Mouse (Mus musculus) Patski (cell line): Measurements from ENCODE around the gene Afdn. TPM values are rescaled to one million over a fixed set of nuclear protein-coding genes. Genes with fewer than 3 reads are reported as not detected.
"Not testable (repeated sequence)": the region's sequence is repeated elsewhere in the genome, so short reads cannot be mapped to it uniquely, and the experiment has no call there.

Experiments
- ATAC-seq: fragments of 100-300 bp; one replicate; pipeline ENCODE4 v1.8.0; 2021
- CTCF ChIA-PET: fragments of 350-600 bp; sonication (Branson Sonifier 250); formaldehyde crosslinking; loops from one replicate; lab custom pipeline; 2022; ENCODE audit warnings: inconsistent platforms; lab: Charles Lee
- POLR2A ChIA-PET: fragments of 350-600 bp; sonication (Branson Sonifier 250); formaldehyde crosslinking; loops from one replicate; lab custom pipeline; 2022; ENCODE audit warnings: antibody characterized with exemption, inconsistent platforms; lab: Charles Lee
- DNase-seq: peaks from one replicate; pipeline ENCODE4 v3.0.0-alpha.2; 2011; ENCODE audit warnings: low read depth, low spot score
- H3K27me3 ChIP-seq: fragments of 371-371 bp; one replicate; pipeline ENCODE4 v1.5.1; 2021
- CTCF ChIP-seq: fragments of 100-300 bp; IDR thresholded peaks from one replicate; pipeline ENCODE4 v1.5.1; 2021
- in situ Hi-C: fragments of 300-500 bp; cut with MboI; formaldehyde crosslinking; loops from 3 replicates; pipeline ENCODE4 v1.11.1; 2018; ENCODE audit warnings: low pct_unique_long_range_greater_than_20kb, mixed read lengths
- polyA plus RNA-seq: library from polyadenylated mRNA; unstranded; gene quantifications from one replicate; pipeline ENCODE4 v1.2.3, GENCODE M21; 2021

Afdn gene
- polyA plus RNA-seq, 1 experiment from 2014 or later: 167 TPM

GRCm38 (mm10) chr17:13850175-13850574 lies 89.8 kb downstream of the Afdn start:
- CTCF ChIA-PET: interaction anchor here (1.0 to 2.9 kb wide), 8 partner anchors 8 to 89 kb away, joined by 3 to 17 read pairs (median 4); no protein-coding TSS in a partner anchor
- no peak for DNase-seq
- no peaks in the 10 kb centered on the region for H3K27me3 ChIP-seq
- in situ Hi-C loops: loop anchor here (10.0 kb wide), 1 partner anchor 75 kb away; no protein-coding TSS in a partner anchor
- TF ChIP-seq CTCF: peak; percentile 62
- POLR2A ChIA-PET: no interaction called here
- ATAC-seq: peak; percentile 44

DNA sequence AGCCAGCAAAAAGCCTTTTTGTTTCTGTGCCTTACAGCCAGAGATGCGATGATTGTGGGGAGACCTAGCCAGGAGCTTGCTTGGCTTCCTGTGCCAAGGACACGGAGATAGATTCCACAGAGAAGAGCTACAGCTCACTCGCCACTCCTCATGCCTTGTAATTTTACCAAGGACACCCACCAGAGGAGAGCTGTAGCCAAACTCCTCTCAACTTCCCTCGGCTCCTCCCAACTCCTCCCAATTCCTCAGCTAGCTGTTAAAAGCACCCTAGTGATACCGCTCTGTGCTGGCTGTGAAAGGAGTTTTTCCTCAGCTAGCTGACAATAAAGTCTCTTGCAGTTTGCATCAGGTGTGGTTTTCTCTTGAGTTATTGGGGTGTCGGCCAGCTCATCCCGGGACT lies 93.5 kb downstream of the Afdn start:
- ChIA-PET CTCF (interaction anchor here (1.3 to 1.5 kb wide), 2 partner anchors 11 to 14 kb away, joined by 3 to 4 read pairs; no protein-coding TSS in a partner anchor), POLR2A (interaction anchor here (0.8 kb wide), 1 partner anchor 9 kb away, joined by 3 read pairs; no protein-coding TSS in a partner anchor)
- H3K27me3 ChIP-seq, DNase-seq, ATAC-seq: not testable (repeated sequence)
- in situ Hi-C loops: loop anchor here (10.0 kb wide), 1 partner anchor 71 kb away; no protein-coding TSS in a partner anchor

DNA sequence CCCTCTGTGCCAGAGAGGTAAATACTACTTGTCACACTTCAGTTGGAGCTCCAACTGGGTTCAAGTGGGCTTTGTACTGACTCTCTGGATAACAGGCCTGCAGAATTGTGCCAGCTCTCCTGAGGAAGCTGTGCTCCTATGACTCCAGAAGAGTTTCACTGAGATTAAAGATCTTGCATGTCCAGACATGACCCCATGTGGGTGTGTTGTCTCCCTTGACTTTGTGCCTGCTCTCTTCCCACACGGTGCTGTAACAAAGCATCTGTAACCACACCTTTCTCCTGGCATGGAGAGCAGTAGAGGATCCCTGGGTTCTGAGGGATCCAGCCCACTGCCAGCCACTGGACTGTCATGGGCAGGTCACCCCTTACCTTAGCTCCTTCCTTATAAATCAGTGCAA lies 95.1 kb downstream of the Afdn start:
- DNase-seq (no peak), ATAC-seq (no peak)
- ChIA-PET CTCF (interaction anchor here (0.9 to 1.7 kb wide), 4 partner anchors 8 to 70 kb away, joined by 3 to 5 read pairs (median 4); no protein-coding TSS in a partner anchor), POLR2A (no interaction called here)
- in situ Hi-C loops: loop anchor here (10.0 kb wide), 1 partner anchor 69 kb away; no protein-coding TSS in a partner anchor
- H3K27me3 ChIP-seq: no peaks in the 10 kb centered on the region
- TF ChIP-seq CTCF: no peak

DNA sequence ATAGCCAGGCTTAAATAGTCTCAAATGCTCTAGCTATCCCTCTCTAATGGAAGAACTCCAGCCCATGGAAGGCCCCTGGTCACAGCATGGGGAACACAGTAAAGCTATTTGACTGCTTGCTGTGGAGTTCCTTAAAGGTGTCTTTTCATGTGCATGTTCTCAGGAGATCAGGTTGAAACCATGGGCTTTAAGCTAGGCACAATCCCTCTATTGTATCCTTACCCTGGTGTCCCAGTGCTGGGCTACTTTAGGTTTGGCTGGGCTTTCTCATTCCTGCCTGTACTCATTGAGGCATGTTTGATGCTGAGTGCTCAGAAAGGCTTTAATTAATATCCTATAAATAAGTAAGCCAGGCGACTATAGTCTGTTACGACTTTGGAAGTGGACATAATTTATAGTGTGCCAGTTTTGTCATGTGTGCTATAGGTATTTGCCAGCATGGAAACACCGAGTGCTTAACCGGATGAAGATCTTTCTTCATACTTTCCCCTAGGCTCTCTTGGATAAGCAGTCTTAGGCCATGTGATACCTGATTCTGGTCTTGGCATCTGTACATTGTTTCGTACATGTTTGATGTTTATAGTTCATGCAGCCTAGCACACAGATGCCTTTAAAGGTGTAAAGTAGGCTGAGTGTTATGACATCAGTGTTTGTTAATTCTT lies 96.2 kb downstream of the Afdn start:
- TF ChIP-seq CTCF: no peak
- DNase-seq: no peak
- ATAC-seq: no peak
- CTCF ChIA-PET: no interaction called here
- in situ Hi-C loops: loop anchor here (10.0 kb wide), 1 partner anchor 68 kb away; no protein-coding TSS in a partner anchor
- H3K27me3 ChIP-seq: no peaks in the 10 kb centered on the region
- POLR2A ChIA-PET: interaction anchor here (0.6 kb wide), 1 partner anchor 378 kb away, joined by 3 read pairs; no protein-coding TSS in a partner anchor

DNA sequence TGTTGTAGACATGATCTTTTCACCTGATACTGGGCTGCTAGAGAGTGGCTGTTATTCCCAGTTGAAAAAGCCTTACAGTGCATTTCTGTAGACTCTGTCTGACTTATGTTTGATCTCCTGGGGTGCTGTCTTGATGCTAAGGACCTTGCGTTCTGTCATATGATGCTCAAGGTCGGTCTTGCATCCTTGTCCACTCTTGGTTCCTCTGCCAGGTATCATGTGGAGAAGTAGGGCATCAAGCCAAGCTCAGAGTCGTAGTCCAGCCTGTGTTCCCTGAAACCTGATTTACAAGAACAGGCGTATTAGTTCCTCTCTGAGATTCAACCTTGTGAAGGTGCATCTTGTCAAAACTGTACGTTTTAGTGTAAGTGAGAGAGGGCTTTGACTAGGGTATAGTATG lies 105.0 kb downstream of the Afdn start:
- CTCF ChIA-PET: interaction anchor here (1.0 to 1.9 kb wide), 3 partner anchors 12 to 59 kb away, joined by 3 to 7 read pairs (median 5); no protein-coding TSS in a partner anchor
- no peak for TF ChIP-seq CTCF
- no peak for ATAC-seq

DNA sequence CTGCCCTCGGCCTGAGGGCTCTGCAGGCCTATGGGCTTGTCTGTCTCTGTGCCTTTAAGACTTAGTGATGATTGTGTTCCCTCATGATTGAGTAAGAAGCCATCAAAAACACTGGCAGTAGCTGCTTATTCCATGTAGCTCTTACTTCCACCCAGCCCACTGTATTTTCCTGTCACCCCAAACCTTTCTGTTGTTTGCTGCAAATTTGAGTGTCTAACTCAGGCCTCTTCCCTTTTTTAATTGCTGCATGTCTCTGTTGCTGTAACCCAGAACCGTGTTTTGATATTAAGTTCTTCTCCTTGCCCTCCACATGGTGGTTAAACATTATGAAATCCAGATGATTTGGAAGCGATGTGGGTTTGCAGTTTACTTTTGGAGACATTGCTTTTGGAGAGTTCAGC lies 106.6 kb downstream of the Afdn start:
- POLR2A ChIA-PET: interaction anchor here (0.6 to 1.4 kb wide), 2 partner anchors 9 to 37 kb away, joined by 4 to 9 read pairs; no protein-coding TSS in a partner anchor
- ATAC-seq (no peak), DNase-seq (no peak)
- no peak for TF ChIP-seq CTCF
- in situ Hi-C loops: no loop called here
- no peaks in the 10 kb centered on the region for H3K27me3 ChIP-seq
- CTCF ChIA-PET: interaction anchor here (1.9 kb wide), 1 partner anchor 57 kb away, joined by 7 read pairs; no protein-coding TSS in a partner anchor

More for the DNA sequence above, 105.0 kb downstream of the Afdn start:
- POLR2A ChIA-PET: no interaction called here
- in situ Hi-C loops: no loop called here
- DNase-seq: no peak
- no peaks in the 10 kb centered on the region for H3K27me3 ChIP-seq

DNA sequence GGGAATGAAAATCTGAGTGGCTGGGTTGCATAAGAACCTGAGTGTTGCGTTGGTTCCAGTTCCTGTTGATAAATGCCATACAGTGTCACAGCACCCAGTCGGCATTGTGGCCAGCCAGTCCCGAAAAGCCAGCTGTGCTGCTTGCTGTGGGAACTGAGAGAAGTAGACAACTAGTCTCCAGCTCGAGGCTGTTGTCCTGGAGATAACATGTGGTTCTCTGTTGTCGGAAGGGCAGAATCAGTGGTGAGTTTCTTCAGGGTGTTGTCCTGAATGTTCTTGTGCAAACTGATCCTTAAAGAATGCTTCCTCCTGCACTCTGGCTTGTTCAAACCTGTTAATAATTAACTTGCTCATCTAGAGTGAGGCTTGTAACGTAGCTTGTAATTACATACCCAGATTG lies 107.1 kb downstream of the Afdn start:
- DNase-seq: peak; percentile 31
- POLR2A ChIA-PET: interaction anchor here (0.9 to 1.4 kb wide), 2 partner anchors 10 to 45 kb away, joined by 4 to 5 read pairs; no protein-coding TSS in a partner anchor
- CTCF ChIA-PET: interaction anchor here (1.3 kb wide), 1 partner anchor 13 kb away, joined by 4 read pairs; no protein-coding TSS in a partner anchor
- peak; percentile 94 for ATAC-seq
- in situ Hi-C loops: no loop called here
- no peaks in the 10 kb centered on the region for H3K27me3 ChIP-seq
- TF ChIP-seq CTCF: no peak

- in situ Hi-C loops: no loop called here
- ATAC-seq (no peak), DNase-seq (no peak)
- no peak for TF ChIP-seq CTCF
- H3K27me3 ChIP-seq: no peaks in the 10 kb centered on the region
- ChIA-PET CTCF (no interaction called here), POLR2A (no interaction called here)
Observed at GRCm38 (mm10) chr17:13870236-13870635, 109.9 kb downstream of the Afdn start.

DNA sequence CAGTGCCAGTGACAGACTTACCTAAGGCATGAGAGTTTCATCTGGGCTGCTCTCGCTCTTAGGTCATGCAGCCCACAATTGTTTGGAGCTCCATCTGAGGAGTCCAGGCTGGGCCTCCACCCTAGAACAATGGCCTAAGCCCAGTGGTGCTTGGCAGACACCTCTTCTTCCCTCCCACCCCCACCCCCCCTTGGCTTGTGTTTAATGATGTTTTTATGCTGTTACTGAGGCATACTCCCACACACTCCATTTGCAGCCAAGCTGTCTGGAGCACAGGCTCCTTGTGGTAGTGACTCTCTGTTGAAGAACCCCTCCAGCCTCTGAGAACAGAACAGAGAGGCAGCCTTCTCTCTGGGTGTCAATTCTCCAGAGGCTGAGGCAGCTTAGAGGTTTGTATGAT lies 113.9 kb downstream of the Afdn start:
- TF ChIP-seq CTCF: no peak
- DNase-seq: no peak
- ATAC-seq: no peak
- POLR2A ChIA-PET: interaction anchor here (0.6 kb wide), 2 partner anchors 40 to 47 kb away, joined by 3 read pairs; no protein-coding TSS in a partner anchor
- in situ Hi-C loops: no loop called here
- CTCF ChIA-PET: no interaction called here
- no peaks in the 10 kb centered on the region for H3K27me3 ChIP-seq

DNA sequence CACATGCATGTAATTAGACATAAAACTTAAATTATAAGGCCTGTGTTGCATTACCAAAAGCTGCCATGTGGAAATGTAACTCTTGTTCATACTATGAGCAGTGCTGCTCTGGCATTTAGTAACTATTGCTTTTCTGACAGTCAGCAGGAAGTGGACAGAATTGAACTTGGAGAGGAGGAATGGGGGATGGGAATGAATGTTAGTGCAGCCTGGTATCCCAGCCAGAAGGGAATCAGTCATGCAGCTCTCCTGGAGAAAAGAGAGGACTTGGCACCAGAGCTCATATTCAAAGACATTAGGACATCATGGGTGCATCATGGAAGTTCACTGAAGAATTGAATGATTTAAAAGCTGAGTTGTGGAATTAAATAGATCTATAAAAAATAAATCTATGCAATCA lies 117.1 kb downstream of the Afdn start:
- ATAC-seq (no peak), DNase-seq (no peak)
- POLR2A ChIA-PET: interaction anchor here (0.6 kb wide), 1 partner anchor 113 kb away, joined by 3 read pairs; no protein-coding TSS in a partner anchor
- TF ChIP-seq CTCF: no peak
- CTCF ChIA-PET: no interaction called here
- H3K27me3 ChIP-seq: no peaks in the 10 kb centered on the region
- in situ Hi-C loops: no loop called here

DNA sequence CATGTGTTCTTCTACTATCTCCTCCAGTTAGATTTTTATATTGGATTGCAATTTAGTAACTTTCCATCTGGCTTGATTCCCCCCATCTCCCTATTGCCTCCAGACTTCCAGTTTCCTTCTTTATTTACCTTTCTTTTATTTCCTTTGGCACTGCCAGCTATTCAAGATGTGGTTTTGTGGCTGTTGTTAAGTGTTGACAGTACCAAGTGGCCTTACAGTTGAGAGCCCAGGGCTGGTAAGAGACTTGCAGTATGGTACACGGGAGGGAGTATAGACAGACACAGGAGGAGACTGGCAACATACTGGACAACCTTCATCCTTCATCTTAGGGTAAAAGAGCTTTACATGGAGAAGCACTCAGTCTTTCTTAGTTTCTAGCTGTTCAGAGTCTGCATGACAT lies 119.4 kb downstream of the Afdn start:
- CTCF ChIA-PET: no interaction called here
- ATAC-seq (no peak), DNase-seq (no peak)
- POLR2A ChIA-PET: no interaction called here
- in situ Hi-C loops: no loop called here
- no peak for TF ChIP-seq CTCF
- no peaks in the 10 kb centered on the region for H3K27me3 ChIP-seq
